Mouse (Mus musculus): ENCODE measurements at regions not wholly inside any gene's neighbourhood (a gene's known extent, or its start where the extent isn't known, plus 50 kb on each side); places are given as distances from the start of the nearest gene placed in this dataset.
A peak's percentile ranks its signal among the peaks of the same experiment; 100 is the strongest.

DNA sequence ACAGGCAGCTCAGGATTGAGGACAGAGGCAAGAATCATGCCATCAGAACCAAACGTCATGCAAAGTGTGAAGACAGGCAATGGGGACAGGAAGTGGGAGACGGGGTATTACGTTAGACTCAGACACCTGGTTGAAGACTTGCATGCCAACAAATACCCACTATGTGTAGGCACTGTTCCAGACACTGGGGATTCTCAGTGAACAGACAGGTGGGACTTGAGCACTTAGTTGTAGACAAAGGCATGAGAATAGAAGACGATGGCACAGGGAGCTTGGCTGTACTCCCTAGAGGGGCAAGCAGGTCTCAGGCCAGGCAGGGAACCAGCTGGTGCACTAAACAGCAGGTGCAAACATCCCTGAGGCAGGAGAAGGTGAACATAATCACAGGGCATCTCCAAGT, 242.3 kb downstream of the Cbln1 start:
- Histone ChIP-seq H3K9ac (ENCODE audit: low read depth, low read length) (no peak overlapping the region), H3K27me3 (replicated peaks; ENCODE audit: control insufficient read depth, insufficient read depth, low read length) (no peaks in the 10 kb centered on the region), H3K27ac (replicated peaks; ENCODE audit: low read depth, low read length) (no peak overlapping the region), H3K36me3 (ENCODE audit: control insufficient read depth, insufficient read depth, low read length) (no peaks in the 10 kb centered on the region), H3K4me1 (ENCODE audit: control insufficient read depth, insufficient read depth, low read length) (0 out of 2 replicates have a peak, but pooled peaks cover 5% of the 10 kb centered on the region), H3K4me2 (ENCODE audit: low read depth, low read length) (no peak overlapping the region), H3K4me3 (ENCODE audit: low read depth, low read length) (no peak overlapping the region), H3K9me3 (ENCODE audit: control insufficient read depth, low read length) (no peaks in the 10 kb centered on the region)
- DNase-seq (ENCODE audit: low spot score) (no peak), ATAC-seq (ENCODE audit: low read depth) (no peak)
- WGBS = 86% methylated on average over 4 of the region's 4 CpGs

DNA sequence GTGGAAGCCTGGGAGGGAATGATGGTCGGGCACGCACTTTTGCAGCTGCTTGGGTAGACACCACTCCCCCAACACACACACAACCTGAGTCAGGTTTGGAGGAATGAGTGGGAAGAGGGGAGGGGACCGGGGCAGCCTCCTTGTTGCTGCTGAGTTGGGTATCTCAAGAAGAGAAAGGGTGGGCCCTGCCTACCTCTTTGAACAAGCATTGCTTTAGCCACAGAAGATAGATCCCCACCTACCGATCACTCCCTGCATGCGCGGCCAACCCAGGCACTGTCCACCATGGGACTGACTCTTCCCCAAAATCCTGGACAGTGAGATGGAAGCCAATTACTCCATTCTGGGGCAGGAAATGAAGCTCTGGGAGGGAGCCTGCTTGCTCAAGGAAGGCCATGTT, 243.2 kb downstream of the Cbln1 start:
- H3K36me3 ChIP-seq (ENCODE audit: control insufficient read depth, insufficient read depth, low read length) = no peaks in the 10 kb centered on the region
- H3K27ac ChIP-seq (replicated peaks; ENCODE audit: low read depth, low read length) = no peak overlapping the region
- no peak overlapping the region for H3K4me3 ChIP-seq (ENCODE audit: low read depth, low read length)
- 0 out of 2 replicates have a peak, but pooled peaks cover 5% of the 10 kb centered on the region for H3K4me1 ChIP-seq (ENCODE audit: control insufficient read depth, insufficient read depth, low read length)
- no peaks in the 10 kb centered on the region for H3K27me3 ChIP-seq (replicated peaks; ENCODE audit: control insufficient read depth, insufficient read depth, low read length)
- ATAC-seq (ENCODE audit: low read depth) (no peak), DNase-seq (ENCODE audit: low spot score) (no peak)
- 87% methylated on average over 6 of the region's 6 CpGs for WGBS
- no peak overlapping the region for H3K9ac ChIP-seq (ENCODE audit: low read depth, low read length)
- H3K4me2 ChIP-seq (ENCODE audit: low read depth, low read length) = no peak overlapping the region
- H3K9me3 ChIP-seq (ENCODE audit: control insufficient read depth, low read length) = no peaks in the 10 kb centered on the region

DNA sequence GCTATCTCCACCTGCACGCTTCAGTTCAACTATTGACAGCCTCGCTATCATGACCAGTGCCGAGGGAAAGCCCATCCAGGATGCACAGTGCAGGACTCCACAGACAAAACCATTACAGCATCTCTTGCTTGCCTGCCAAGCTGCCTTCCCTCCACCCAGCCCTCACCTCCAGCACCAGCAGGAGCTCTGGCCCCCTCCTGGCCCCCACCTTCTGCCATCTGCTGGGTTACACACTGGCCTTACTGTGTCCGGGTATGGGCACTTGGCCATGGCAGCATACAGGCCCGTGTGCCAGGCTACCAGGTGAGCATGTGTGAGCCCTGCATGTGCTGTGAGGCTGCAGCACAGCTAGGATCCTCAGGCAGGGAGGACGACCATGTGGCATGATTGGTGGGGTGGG, 243.6 kb downstream of the Cbln1 start:
- no peak overlapping the region for H3K9ac ChIP-seq (ENCODE audit: low read depth, low read length)
- WGBS = 77% methylated on average over 6 of the region's 6 CpGs
- ATAC-seq (ENCODE audit: low read depth) (no peak), DNase-seq (ENCODE audit: low spot score) (no peak)
- H3K27me3 ChIP-seq (replicated peaks; ENCODE audit: control insufficient read depth, insufficient read depth, low read length) = no peaks in the 10 kb centered on the region
- H3K27ac ChIP-seq (replicated peaks; ENCODE audit: low read depth, low read length) = no peak overlapping the region
- no peaks in the 10 kb centered on the region for H3K9me3 ChIP-seq (ENCODE audit: control insufficient read depth, low read length)
- H3K4me3 ChIP-seq (ENCODE audit: low read depth, low read length) = no peak overlapping the region
- no peak overlapping the region for H3K4me2 ChIP-seq (ENCODE audit: low read depth, low read length)
- H3K4me1 ChIP-seq (ENCODE audit: control insufficient read depth, insufficient read depth, low read length) = 0 out of 2 replicates have a peak, but pooled peaks cover 2% of the 10 kb centered on the region
- no peaks in the 10 kb centered on the region for H3K36me3 ChIP-seq (ENCODE audit: control insufficient read depth, insufficient read depth, low read length)

DNA sequence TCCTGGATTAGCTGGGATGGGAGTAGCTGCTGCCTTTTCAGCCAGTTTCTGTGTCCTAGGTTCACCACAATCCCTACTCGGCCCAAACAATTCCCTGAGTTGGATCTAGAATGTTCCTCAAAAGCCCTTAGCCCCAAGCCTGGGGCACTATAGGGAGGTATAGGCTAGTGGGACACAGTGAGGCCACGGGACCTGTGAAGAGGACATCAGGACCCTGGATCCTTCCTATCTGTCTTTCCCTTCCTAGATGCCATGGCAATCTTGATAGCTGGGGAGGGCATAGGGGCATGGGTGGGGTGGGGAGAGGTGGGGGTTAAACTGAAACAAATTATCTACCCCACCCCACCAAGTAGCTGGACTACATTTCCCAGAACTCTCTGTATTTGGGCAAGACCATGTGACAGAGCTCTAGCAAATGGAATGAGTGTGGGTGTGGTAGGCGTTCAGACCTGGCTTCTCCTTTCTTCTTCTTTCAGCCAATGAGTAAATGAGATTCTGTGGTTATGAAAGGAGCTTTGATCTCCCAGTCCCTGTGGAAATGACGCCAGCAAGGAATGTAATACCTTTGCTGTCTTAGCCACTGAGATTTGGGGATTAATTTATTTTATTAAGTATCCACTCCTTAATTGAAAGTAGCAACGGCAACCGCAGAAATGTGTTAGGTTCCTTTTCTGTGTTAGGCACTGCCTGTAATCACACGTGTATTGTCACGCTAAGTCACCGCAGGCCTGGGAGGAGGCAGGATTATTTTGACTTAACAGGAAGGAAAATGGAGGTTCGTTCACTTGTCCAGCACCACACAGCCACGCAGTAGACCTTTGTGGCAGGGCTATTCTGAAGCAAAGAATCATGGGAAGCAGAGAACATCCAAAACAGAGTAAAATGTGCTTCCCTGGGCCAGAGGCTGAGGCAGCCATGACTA, 246.6 kb downstream of the Cbln1 start:
- Histone ChIP-seq H3K27me3 (replicated peaks; ENCODE audit: control insufficient read depth, insufficient read depth, low read length) (no peaks in the 10 kb centered on the region), H3K9me3 (ENCODE audit: control insufficient read depth, low read length) (no peaks in the 10 kb centered on the region), H3K9ac (ENCODE audit: low read depth, low read length) (no peak overlapping the region), H3K4me3 (ENCODE audit: low read depth, low read length) (no peak overlapping the region), H3K36me3 (ENCODE audit: control insufficient read depth, insufficient read depth, low read length) (no peaks in the 10 kb centered on the region), H3K4me2 (ENCODE audit: low read depth, low read length) (peak overlapping the region; percentile 13; the same call in 1 of the 2 replicates), H3K27ac (replicated peaks; ENCODE audit: low read depth, low read length) (no peak overlapping the region), H3K4me1 (ENCODE audit: control insufficient read depth, insufficient read depth, low read length) (no peaks in the 10 kb centered on the region)
- ATAC-seq (ENCODE audit: low read depth) (peak; percentile 86), DNase-seq (ENCODE audit: low spot score) (peak; percentile 68)
- 57% methylated on average over 11 of the region's 11 CpGs for WGBS

DNA sequence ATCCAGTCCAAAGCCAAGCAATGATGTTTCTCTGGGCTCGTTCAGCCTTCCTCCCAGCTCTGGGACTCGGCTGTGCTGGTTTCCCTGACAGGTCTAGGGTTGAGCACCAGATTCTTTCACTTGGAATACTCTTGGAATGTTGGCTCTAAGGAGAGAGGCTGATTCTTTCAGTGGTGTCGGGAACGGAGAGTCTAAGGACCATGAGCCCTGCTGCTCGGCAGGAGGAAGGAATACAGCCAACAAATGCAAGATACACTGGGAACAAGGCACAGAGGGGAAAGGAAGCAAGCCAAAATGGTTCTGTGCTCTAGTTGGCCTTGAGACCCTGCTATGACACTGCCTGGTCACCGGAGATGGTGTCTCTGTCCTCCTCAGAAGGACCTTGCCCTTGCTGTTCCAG, 251.8 kb downstream of the Cbln1 start:
- H3K36me3 ChIP-seq (ENCODE audit: control insufficient read depth, insufficient read depth, low read length) = no peaks in the 10 kb centered on the region
- H3K4me3 ChIP-seq (ENCODE audit: low read depth, low read length) = no peak overlapping the region
- peaks cover 7% of the 10 kb centered on the region for H3K27me3 ChIP-seq (replicated peaks; ENCODE audit: control insufficient read depth, insufficient read depth, low read length)
- no peaks in the 10 kb centered on the region for H3K4me1 ChIP-seq (ENCODE audit: control insufficient read depth, insufficient read depth, low read length)
- ATAC-seq (ENCODE audit: low read depth) (no peak), DNase-seq (ENCODE audit: low spot score) (no peak)
- H3K9me3 ChIP-seq (ENCODE audit: control insufficient read depth, low read length) = no peaks in the 10 kb centered on the region
- H3K27ac ChIP-seq (replicated peaks; ENCODE audit: low read depth, low read length) = no peak overlapping the region
- WGBS = 73% methylated on average over 6 of the region's 6 CpGs
- H3K4me2 ChIP-seq (ENCODE audit: low read depth, low read length) = no peak overlapping the region
- H3K9ac ChIP-seq (ENCODE audit: low read depth, low read length) = no peak overlapping the region

DNA sequence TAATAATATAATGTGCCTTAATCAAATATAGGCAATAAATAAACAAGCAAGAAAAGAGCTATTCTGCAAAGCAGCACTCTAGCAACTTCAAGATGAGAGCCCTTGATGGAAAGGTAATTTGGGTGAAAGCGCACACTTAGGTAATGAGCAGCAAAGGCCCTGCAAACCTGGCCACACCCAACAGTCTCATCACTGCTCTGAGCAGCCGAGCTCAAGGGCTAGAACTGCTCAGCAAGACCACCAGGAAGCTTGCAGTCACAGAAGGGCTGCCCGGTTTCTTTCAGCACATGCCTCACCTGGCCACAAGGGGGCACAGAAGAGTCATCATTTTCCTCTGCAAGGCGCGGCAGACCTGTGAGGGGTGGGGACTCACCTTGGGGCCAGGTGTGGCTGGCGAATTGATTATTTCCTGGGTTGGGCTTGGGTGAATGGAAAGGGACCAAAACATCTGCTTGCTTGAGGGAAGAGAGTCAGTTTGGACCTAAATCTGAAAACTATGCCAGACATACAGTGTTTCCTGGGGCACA, 253.4 kb downstream of the Cbln1 start:
- DNase-seq (ENCODE audit: low spot score) (peak; percentile 24), ATAC-seq (ENCODE audit: low read depth) (no peak)
- H3K4me3 ChIP-seq (ENCODE audit: low read depth, low read length) = no peak overlapping the region
- WGBS = 19% methylated on average over 6 of the region's 6 CpGs
- H3K27me3 ChIP-seq (replicated peaks; ENCODE audit: control insufficient read depth, insufficient read depth, low read length) = peaks cover 7% of the 10 kb centered on the region
- no peaks in the 10 kb centered on the region for H3K9me3 ChIP-seq (ENCODE audit: control insufficient read depth, low read length)
- 0 out of 2 replicates have a peak overlapping the region, but pooled peaks have one; percentile 6 for H3K4me2 ChIP-seq (ENCODE audit: low read depth, low read length)
- no peaks in the 10 kb centered on the region for H3K36me3 ChIP-seq (ENCODE audit: control insufficient read depth, insufficient read depth, low read length)
- no peak overlapping the region for H3K27ac ChIP-seq (replicated peaks; ENCODE audit: low read depth, low read length)
- no peak overlapping the region for H3K9ac ChIP-seq (ENCODE audit: low read depth, low read length)
- no peaks in the 10 kb centered on the region for H3K4me1 ChIP-seq (ENCODE audit: control insufficient read depth, insufficient read depth, low read length)

DNA sequence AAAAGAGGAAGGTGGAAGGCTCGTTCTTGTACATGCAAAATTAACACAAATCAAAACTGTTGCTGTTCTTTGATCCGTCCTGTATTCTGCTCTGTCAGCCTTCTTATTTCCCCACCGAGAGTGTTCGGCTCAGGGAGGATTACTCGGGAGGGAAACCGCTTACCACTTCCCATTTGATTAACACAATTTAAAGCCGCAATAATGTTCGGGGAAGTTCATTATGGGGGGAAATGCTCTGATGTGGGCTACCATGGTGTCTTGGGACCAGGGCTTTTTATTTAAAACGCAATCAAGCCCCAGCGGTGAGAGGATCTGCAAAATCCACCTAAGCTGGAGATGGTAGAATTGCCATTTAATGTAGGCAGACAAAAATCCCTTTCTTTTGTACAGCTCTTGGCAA, 257.4 kb downstream of the Cbln1 start:
- peaks cover 7% of the 10 kb centered on the region for H3K27me3 ChIP-seq (replicated peaks; ENCODE audit: control insufficient read depth, insufficient read depth, low read length)
- DNase-seq (ENCODE audit: low spot score) (no peak), ATAC-seq (ENCODE audit: low read depth) (no peak)
- WGBS = 62% methylated on average over 10 of the region's 10 CpGs
- H3K4me2 ChIP-seq (ENCODE audit: low read depth, low read length) = no peak overlapping the region
- H3K27ac ChIP-seq (replicated peaks; ENCODE audit: low read depth, low read length) = no peak overlapping the region
- H3K9ac ChIP-seq (ENCODE audit: low read depth, low read length) = no peak overlapping the region
- H3K9me3 ChIP-seq (ENCODE audit: control insufficient read depth, low read length) = no peaks in the 10 kb centered on the region
- no peaks in the 10 kb centered on the region for H3K36me3 ChIP-seq (ENCODE audit: control insufficient read depth, insufficient read depth, low read length)
- H3K4me3 ChIP-seq (ENCODE audit: low read depth, low read length) = no peak overlapping the region
- H3K4me1 ChIP-seq (ENCODE audit: control insufficient read depth, insufficient read depth, low read length) = no peaks in the 10 kb centered on the region; the same call in 1 of the 2 replicates

DNA sequence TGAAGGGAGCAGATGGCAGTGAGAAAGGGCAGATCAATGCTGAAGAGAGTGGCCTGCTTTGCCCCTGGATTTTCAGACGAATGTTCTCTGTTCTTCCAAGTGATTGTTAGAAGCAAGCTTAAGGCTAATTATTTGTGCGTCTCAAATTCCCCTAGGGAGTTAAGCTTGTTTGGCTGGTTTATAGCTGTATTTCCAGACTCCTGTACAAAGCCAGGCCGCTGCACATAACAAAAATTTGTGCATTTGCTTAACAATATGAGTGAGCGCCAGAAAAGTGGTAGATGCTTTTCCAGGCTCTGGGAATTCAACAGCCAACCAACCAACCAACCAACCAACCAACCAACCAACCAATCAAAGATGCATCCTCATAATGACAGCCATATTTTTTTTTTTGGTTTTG, 261.9 kb downstream of the Cbln1 start:
- no peak overlapping the region for H3K27ac ChIP-seq (replicated peaks; ENCODE audit: low read depth, low read length)
- H3K9ac ChIP-seq (ENCODE audit: low read depth, low read length) = no peak overlapping the region
- H3K36me3 ChIP-seq (ENCODE audit: control insufficient read depth, insufficient read depth, low read length) = no peaks in the 10 kb centered on the region
- WGBS = 44% methylated on average over 4 of the region's 4 CpGs
- H3K4me3 ChIP-seq (ENCODE audit: low read depth, low read length) = no peak overlapping the region
- H3K27me3 ChIP-seq (replicated peaks; ENCODE audit: control insufficient read depth, insufficient read depth, low read length) = no peaks in the 10 kb centered on the region
- ATAC-seq (ENCODE audit: low read depth) (peak; percentile 50; the same call in 1 of the 2 replicates), DNase-seq (ENCODE audit: low spot score) (peak; percentile 76)
- H3K4me1 ChIP-seq (ENCODE audit: control insufficient read depth, insufficient read depth, low read length) = no peaks in the 10 kb centered on the region; the same call in 1 of the 2 replicates
- H3K4me2 ChIP-seq (ENCODE audit: low read depth, low read length) = no peak overlapping the region
- no peaks in the 10 kb centered on the region for H3K9me3 ChIP-seq (ENCODE audit: control insufficient read depth, low read length)
